Mouse (Mus musculus) gonadal fat pad, adult 2 months (tissue): Measurements from ENCODE around the gene Atxn3. TPM values are rescaled to one million over a fixed set of nuclear protein-coding genes. Genes with fewer than 3 reads are reported as not detected.
"Not testable (repeated sequence)": the region's sequence is repeated elsewhere in the genome, so short reads cannot be mapped to it uniquely, and the experiment has no call there.

Source experiments
- DNase-seq: peaks from one replicate; pipeline ENCODE4 v3.0.0-alpha.2; 2012; ENCODE audit warnings: low read depth
- polyA plus RNA-seq: library from polyadenylated mRNA; depleted of rRNA; stranded (reverse); fragments of >200 nt; gene quantifications from 2 replicates; pipeline ENCODE4 v1.2.3, GENCODE M21; 2012

The Atxn3 gene
- polyA plus RNA-seq, 1 experiment: 6.0 TPM

DNA sequence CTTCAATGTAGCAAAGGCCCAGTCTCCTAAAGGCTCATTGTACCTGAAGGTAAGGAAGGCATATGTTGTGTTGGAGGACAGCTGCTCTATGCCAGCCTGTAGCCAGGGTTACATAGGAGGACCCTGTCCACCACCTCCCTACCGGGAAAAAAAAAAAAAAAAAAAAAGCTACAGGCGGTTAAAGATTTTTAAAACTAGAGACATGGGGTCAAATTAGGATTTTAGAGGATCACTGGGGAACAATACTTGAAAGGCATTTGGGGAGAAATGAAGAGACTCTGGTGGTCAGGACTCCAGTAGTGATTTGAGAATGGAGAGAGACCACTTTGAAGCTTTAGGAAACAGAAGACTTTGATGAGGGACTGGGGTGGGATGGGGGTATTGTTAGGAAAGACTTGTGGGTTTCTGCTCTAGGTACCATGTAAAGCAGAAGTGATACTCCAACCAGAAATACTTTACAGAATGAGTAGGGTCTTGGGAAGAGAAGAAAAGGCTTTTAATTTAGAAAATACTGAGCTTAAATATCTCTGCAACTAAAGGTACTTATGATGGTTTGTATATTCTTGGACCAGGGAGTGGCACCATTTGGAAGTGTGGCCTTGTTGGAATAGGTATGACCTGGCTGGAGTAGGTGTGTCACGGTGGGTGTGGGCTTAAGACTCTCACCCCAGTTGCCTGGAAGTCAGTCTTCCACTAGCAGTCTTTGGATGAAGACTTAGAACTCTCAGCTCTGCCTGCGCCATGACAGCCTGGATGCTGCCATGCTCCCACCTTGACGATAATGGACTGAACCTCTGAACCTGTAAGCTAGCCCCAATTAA, 1.1 kb upstream of the Atxn3 start:
- DNase-seq: not testable (repeated sequence)

DNA sequence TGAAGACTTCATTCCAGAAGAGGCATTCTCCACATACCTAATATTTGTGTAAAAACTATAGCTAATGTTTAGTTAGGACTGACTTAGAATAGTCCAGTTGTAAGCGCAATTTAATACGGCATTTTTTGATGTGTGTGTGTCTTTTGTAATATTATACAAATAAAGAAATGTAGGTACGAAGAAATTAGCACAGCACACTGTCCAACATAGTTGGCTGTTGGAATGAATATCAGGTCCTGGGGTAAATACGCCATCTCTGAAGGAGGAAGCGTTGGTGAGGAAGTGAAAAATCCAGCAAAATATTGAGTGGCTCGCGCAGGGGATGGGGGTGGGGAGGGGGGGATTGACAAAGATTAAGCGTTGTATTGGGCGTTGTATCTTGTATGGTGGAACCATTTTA, 510 bp upstream of the Atxn3 start:
- DNase-seq: no peak

DNA sequence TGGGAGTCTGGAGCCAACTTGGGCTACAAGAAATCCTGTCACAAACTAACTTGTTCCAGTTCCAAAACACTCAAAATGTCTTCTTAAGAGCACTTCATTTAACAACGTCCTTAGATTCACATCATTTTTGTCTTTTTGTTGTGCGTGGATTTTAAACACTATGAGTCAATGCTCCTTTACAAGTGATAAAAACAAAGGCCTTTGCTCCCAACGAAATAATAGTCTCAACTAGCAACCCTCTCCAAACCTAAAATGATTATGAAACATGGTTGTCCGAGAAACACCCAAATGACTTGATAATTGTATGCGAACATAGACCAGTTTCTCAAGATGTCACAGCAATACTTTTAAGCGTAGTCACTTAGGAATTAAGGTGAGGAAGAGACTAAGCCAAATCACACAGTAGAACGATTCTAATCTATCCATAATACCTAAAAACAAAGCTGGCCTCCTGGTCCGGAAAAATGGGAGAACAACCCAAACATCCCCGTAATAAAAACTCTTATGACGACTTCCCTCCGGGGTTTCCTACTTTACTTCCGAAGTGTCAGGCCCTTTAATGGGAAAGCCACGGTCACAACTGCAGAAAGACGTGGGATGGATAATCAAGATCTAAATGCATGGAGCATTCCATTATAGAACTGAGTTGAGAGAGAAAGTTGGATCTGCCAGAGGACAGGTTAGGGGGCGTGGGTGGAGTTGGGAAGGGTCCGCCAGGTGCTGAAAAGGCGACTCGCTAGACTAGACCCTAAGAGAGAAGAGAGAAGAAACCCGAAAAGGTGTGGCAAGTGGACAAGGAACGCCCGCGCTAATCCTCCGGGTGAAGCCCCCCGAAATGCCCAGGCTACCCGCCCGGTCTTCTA, 736 bp downstream of the Atxn3 start:
- no peak for DNase-seq

DNA sequence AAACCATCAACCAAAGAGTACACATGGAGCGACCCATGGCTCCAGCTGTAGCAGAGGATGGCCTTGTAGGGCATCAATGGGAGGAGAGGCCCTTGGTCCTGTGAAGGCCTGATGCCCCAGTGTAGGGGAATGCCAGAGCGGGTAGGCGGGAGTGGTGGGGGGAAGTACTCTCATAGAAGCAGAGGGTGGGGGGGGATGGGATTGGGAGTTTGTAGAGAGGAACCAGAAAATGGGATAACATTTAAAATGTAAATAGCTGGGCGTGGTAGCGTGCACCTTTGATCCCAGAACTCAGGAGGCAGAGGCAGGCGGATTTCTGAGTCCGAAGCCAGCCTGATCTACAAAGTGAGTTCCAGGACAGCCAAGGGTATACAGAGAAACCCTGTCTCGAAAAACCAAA, 2.2 kb downstream of the Atxn3 start:
- DNase-seq: not testable (repeated sequence)

DNA sequence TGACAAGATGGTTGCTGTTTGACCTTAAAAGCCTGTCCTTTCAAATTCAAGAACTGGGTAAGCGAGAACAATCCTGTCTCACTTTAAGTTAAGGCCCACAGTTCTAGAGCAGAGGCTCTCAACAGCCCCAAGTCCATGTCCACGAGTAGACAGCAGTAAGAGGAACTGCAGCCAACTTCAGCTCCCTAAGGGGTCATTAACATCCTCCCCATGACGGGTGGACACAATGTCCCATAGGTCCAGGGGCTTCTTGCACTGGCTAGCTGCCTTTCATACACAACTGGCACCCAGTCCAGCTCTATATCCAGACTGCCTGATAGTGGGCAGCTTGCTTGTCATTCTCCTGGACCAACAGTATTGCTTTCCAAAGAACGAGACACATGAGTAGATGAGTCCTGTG, 9.2 kb downstream of the Atxn3 start:
- DNase-seq: no peak

DNA sequence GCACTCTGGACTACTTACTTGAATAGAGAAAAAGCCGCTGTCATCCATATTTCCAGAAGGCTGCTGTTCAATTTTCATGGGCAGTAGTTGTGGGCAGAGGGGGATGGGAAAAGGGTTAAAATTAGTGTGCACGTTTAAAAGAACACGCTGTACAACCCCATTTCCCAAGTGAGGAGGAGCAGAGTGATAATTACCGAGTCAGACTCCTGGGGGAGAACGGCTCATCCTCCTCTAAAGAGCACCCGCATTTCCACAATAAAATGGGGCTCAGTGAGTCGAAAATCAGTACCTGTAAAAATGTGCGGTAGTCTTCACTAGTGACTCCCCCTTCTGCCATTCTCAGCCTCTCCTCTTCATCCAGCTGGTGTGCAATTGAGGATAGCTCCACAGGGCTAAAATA, 10.1 kb downstream of the Atxn3 start:
- DNase-seq: no peak

DNA sequence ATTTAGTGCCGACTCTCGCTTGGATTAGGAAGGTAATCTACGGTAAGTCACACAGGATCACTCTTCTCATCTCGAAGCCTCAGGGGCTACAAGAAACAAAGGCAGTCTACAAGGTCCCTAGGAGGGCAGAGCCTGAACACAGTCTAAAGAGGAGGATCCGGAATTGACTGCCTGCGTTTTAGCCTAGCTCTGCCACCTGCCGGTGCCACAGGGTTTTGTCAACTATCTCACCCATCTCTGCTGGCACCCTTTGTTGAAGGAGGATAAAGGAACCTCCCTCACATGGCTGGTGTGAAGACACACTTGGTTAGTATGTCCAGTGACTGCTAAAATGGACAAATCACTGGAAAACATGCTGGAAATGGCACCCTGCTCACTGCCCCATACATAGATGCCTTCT, 20.5 kb downstream of the Atxn3 start:
- DNase-seq: no peak

DNA sequence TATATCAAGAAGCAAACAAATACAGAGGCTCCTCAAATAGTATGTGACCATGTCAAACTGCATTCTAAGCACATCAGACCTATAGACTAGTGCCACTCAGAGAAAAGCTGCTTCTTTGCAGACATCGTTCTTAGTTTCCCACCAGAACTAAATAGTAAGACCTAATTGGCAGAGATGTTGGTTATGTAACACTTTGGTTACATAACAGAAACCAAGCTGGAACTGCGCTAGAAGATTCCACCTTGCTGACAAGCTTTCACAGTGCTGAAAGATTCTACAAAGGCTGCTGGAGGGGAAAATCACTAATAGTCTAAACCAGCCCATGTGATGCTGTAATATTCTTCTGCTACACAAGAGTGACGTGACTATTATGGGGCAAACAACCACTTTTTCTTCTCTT, 22.8 kb downstream of the Atxn3 start:
- DNase-seq: no peak

DNA sequence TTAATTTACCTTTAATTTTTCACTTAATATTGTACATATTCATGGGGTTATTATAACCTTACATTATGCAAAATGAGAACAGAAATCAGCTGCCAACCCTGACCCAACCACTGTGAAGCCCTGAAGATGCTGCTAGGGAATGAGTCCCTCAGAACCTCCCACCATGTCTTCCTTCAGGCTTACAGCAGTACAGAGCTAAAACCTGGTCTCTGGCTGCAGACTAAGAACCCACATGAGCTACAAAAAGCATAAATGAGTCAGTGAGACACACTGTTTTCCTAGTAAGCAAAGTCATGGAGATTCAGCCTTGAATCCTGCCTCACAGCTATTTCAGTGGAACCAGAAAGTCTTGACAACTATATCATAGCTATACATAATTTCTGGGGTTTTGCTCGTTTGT, 29.6 kb downstream of the Atxn3 start:
- no peak for DNase-seq

DNA sequence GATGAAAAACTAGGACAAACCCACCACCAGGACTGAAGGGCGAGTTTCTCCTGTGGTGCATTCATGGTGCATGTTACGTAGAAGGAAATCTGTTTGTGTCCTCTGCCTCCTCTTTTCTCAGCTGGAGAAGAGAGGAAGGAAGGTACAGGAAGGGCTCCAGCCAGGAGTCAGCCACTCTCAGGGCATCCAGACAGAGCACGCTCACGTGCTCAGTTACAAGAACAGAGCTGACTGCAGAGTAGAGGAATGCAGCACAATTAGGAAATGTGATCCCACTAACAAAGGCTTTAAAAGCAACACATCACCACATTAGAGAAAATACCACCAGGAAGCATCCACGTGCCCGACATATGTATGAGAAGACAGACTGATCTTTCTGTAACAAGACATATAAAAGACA, 35.7 kb downstream of the Atxn3 start:
- no peak for DNase-seq

DNA sequence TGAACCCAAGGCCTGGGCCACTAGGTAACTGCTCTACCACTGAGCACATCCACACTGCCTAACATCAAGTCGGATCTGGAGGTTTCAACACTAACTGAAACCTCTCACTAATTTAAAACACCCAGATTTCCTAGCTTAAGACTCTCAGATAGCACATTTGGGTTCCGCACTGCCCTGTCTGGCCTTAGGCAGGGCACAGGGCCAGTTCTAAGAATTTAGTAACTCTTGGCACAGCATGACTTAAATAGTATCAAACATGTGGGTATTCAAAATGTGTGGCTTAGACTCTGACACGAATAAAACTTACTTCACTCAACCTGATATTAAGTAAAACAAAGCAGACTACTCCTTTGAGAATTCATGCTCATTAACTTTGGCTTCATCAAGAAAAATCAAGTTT, 38.2 kb downstream of the Atxn3 start:
- DNase-seq: no peak

DNA sequence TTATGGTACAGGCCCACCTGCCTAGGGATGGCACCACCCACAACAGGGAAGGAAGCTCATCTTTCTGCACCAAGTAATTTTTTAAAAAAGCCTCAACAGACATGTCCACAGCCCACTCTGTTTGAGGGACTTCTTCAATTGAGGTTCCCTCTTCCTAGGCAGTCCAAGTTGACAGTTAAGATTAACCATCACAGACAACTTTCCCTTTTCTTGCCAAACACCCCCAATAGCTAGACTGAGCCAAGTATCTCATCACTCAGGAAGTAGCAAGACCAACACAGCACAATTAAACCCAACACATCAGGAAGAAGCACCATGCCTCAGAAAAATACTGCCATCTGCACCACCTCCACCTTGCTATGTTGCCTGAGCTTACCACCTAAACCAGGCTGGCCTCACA, 40.9 kb downstream of the Atxn3 start:
- no peak for DNase-seq

DNA sequence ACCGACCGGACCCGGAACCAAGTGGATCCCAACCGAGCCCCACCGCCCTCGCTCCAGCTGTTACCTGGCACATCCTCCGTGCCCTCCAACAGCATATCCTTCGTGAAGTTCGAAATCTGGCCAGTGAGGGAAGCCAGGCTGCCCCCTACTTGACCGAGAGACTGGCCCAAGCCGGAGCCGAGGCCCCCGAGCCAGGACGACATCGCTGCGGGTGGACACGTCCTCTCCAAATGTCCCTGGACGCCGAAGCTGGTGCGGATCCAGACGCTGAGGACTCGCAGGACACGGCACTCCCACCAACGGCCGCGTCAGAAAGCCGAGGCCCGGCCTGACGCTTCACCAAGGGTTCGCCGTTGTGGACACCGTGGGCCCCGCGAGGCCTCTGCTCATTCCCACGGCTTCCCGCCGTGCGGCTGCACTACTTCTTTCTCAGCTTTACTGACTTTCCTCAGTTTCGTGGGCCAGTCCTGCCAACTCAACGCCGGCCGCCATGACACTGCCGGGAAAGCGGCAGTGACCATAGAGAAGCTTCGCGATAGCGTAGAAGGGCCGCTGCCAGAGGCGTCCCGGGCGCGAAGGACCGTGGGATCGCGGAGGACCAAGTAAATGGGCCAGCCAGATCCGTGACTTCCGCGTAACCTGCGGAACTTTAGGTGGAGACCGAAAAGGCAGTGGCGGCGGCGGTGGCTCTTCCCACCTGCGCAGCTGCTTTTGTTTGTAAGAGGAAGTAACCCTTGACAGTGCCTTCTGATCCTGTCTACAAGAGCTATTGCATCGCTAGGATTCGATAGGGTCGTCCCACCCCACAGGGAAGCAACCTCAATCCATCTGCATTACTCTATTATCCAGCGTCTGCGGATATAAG, 45.2 kb downstream of the Atxn3 start, which contains the start of gene Trip11:
Gene Trip11 (minus strand): TSS at position 642 of the 865 bp plus-strand sequence.
- DNase-seq: no peak

DNA sequence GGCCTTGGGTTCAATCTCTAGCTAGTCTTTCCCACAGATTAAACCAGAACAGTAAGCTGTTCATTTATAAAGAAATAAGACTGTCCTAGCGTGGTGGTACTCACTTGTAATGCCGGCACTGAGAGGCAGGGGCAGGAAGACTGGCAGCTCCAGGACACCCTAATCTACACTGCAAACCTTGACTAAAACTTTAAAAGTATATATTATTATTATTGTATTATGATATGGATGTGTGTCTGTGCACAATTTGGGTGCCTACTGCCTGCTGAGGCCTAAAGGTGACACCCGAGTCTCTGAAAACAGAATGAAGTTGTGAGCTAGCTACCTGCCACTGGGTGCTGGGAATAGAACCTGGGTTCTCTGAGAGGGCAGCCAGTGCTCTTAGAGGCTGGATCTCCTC, 46.7 kb downstream of the Atxn3 start:
- no peak for DNase-seq

DNA sequence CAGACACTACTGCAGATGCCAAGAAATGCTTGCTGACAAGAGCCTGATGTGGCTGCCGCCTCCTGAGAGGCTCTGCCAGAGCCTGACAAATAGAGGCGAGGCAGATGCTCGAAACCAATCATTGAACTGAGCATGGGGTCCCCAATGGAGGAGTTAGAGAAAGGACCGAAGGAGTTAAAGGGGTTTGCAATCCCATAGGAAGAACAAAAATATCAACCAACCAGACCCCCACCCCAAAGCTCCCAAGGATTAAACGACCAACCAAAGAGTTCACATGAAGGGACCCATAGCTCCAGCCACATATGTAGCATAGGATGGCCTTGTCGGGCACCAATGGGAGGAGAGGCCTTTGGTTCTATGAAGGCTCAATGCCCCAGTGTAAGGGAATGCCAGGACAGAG, 47.7 kb downstream of the Atxn3 start:
- no peak for DNase-seq

DNA sequence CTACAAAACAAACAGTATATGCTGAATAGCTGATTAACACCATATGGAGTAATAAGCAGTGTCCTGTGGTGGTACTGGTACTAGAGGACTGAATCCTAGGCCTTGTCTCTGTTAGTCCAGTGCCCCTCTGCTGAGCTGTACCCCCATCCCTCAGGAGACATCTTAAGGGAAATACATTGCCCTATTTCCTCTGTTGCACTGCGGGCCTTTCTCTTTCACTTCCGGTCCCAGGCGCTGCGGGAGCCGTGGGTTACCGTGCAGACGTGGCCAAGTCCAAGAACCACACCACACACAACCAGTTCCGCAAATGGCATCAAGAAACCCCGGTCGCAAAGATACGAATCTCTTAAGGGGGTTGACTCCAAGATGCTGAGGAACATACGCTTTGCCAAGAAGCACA, 52.2 kb downstream of the Atxn3 start:
- no peak for DNase-seq

DNA sequence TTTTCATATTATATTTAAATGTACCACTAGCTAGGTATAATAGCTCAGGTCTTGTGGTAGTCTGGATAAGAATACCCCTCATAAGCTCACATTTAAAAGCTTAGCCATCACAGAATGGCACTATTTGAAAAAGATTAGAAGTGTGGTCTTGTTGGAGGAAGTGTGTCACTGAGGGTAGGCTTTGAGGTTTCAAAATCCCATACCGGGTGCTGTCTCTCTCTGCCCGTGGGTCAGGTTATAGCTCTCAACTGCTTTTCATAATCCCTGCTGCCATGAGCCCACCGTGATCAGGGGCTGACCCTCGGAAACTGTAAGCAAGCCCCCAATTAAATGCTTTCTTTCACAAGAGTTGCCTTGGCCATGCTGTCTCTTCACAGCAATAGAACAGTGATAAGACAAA, 53.1 kb downstream of the Atxn3 start:
- no peak for DNase-seq

DNA sequence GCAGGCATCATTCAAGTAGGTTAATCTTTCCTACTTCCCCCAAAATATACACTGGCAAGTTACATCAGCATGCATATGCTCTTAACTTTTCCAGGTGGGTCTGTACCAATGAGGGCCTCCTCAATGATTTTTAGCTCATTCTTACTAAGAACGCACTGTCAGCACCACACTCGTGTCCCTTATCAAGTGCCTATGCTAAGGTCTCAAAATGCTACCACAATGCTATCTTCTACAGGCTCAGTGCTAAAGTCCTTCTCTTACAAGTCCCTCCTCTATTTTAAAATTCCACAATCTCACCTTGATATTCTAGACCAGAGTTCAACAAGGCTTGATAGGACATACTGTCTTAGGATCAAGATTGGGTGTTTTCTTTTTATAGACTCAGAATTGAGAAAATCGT, 53.9 kb downstream of the Atxn3 start:
- DNase-seq: no peak

DNA sequence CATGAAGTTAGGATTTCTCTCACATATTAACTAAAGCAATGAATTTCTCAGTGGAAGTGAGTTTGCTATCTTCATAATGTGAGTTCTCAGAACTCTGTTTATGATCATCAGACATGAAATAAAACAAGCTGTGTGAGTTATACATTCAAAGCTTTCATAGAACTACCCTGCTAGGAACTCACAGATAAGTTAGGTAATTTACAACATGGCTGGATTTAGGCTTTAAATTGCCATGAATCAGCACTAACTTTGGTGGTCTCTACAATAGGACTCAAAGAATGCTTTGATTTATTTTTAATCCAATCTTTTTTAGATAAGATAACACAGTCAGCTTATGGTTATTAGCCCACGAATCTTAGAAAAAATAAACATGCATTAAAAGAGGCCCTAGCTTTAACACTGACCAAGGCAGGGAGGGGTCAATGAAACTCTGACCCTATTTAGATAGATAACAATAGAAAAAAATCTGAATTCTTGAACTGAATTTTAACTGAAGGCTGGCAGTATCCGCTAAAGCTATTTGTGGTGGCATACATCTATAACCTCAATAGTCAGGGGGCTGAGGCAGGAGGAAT, 58.3 kb downstream of the Atxn3 start:
- no peak for DNase-seq

DNA sequence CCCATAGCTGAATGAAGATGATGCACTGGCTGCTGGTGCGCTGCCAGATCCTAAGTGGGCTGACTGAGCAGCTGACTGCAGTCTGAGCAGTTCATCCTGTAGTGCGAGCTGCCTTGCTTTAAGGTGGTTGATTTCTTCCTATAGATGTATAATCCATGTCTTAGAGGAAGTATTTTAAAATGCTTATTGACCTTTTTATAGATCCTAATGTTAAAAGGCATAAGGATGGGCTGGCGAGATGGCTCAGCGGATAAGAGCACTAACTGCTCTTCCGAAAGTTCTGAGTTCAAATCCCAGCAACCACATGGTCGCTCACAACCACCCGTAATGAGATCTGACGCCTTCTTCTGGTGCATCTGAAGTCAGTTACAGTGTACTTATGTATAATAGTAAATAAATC, 59.1 kb downstream of the Atxn3 start:
- no peak for DNase-seq

DNA sequence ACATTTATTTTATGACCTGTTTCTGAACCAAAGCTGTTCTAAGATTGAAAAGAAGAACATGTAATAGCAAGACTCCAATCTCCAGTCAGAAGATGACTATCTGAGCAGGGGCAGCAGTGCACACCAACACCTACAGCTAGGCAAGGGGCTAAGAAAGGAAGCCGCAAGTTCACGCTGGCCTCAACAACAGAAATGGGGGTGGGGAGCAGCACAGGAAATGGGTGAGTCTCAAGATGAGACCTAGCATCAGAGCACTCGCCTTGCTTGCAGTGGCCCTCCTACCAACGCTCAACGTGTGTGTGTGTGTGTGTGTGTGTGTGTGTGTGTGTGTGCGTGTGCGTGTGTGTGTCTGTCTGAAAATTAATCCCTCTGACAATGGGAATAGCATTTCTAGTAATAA, 60.9 kb downstream of the Atxn3 start:
- no peak for DNase-seq

DNA sequence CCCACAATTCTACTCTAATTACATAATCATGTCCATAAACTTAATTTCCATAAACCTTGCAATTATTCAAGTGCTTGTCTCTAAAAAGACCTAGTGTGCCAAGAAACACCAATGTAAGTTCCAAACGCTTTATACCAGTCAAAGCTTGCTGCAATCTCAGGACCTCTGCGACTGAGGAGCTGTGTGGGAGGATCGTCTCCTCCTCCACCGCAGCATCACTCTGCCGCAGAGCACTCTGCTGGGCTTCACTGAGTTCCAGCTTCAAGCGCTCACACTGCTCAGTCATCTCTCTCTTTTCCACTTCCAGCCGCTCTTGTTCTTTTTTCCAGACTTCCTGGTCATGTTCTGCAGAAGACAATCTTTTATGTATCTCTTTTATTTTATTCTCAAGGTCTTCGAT, 64.8 kb downstream of the Atxn3 start:
- DNase-seq: no peak
